Mouse (Mus musculus): Measurements from ENCODE around the gene Inpp1.

DNA sequence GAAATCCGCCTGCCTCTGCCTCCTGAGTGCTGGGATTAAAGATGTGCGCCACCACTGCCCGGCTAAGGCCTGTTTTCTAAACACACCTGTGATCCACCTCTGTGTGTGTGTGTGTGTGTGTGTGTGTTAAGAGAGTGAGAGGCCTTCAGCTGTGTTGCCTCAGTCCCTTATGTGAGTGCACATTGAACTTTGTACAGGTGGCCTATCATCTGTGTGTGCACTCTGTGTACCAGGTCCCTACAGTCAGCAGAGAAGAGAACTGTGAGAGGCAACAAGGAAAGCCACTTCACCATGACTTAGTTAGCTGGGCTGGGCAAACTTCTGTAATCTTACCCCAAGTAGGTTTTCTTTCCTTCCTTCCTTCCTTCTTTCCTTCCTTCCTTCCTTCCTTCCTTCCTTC, 21.6 kb upstream of the Inpp1 start:
- no peak for TF ChIP-seq CTCF (IDR thresholded peaks at IDR 0.05; ENCODE audit: insufficient read depth, low read length)
- no peak for TF ChIP-seq POLR2A (IDR thresholded peaks at IDR 0.05; ENCODE audit: borderline replicate concordance, extremely low read depth, low read depth, low read length)

Measured in lung, adult 2 months (tissue).